Mouse (Mus musculus): ENCODE measurements around the gene Tat.

GRCm38 (mm10) chr8:109958036-109958655, 32.1 kb upstream of the Tat start:
- TF ChIP-seq GATA1 (IDR thresholded peaks at IDR 0.05; ENCODE audit: borderline replicate concordance, low read length) (no peak), GATA2 (IDR thresholded peaks at IDR 0.05; ENCODE audit: borderline replicate concordance, low read depth, low read length) (no peak), CTCF (IDR thresholded peaks at IDR 0.05; ENCODE audit: low read depth, low read length) (no peak)
